In the genomic region with DNA sequence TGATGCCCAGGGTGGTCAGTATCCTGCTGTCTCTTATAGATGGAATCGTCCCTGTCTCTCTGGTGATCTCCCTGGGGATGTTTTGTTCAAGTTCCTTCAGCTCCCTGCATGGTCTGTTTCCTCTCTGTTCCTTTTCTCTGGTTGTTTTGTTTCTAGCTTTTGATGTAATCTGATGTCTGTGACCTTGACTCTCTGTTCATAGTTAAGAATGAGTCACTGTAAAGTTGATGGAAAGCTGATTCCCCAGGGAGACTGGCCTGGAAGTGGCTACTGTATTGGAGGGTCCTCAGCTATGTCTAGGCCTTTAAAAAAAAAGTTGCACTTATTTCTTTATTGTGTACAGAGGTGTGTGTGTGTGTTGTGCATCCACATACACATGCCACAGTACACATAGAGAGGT, we compare ENCODE assay signal across 26 mouse cellular contexts. TPM values are rescaled to one million over a fixed set of nuclear protein-coding genes. Genes with fewer than 3 reads are reported as not detected.
"Had no signal": no experiment of that assay in that cellular context is flagged by ENCODE, and none has a peak within 500 bp of the region (broad histone marks: within the 10 kb centered on the region; RNA-seq: fewer than 3 reads in every experiment).

No protein-coding gene starts in this region.

- ATAC-seq: liver, postnatal 0 days; lung, postnatal 0 days had no signal

- H3K36me3 ChIP-seq: limb, embryonic 12.5 days; limb, embryonic 15.5 days; neural tube, embryonic 12.5 days; neural tube, embryonic 15.5 days had no signal

- DNase-seq: kidney, adult 9 months; kidney, postnatal 10 days; kidney, postnatal 36 days; layer of hippocampus, postnatal 36 days; left cerebral cortex, postnatal 4 days; liver, postnatal 0 days; lung, embryonic 14.5 days; midbrain, embryonic 14.5 days; right cerebral cortex, adult 18-20 months; right cerebral cortex, postnatal 14 days; right cerebral cortex, postnatal 4 days; thymus, adult 2 months; thymus, postnatal 14 days had no signal

- H3K4me1 ChIP-seq: limb, embryonic 12.5 days; limb, embryonic 15.5 days; neural tube, embryonic 12.5 days; neural tube, embryonic 15.5 days had no signal

- H3K27me3 ChIP-seq: limb, embryonic 12.5 days; limb, embryonic 15.5 days; neural tube, embryonic 12.5 days; neural tube, embryonic 15.5 days had no signal

- H3K4me2 ChIP-seq: limb, embryonic 12.5 days; limb, embryonic 15.5 days; liver, embryonic 11.5 days; lung, embryonic 14.5 days; midbrain, embryonic 11.5 days; neural tube, embryonic 12.5 days; neural tube, embryonic 15.5 days had no signal

- H3K9ac ChIP-seq: limb, embryonic 12.5 days; limb, embryonic 15.5 days; liver, embryonic 14.5 days; liver, postnatal 0 days; lung, embryonic 14.5 days; neural tube, embryonic 12.5 days; neural tube, embryonic 15.5 days had no signal

- H3K4me3 ChIP-seq: left cerebral cortex, adult 2 months; limb, embryonic 12.5 days; limb, embryonic 15.5 days; neural tube, embryonic 12.5 days; neural tube, embryonic 15.5 days had no signal

- H3K27ac ChIP-seq: left cerebral cortex, adult 2 months; limb, embryonic 12.5 days; limb, embryonic 15.5 days; liver, embryonic 14.5 days; macrophage; neural tube, embryonic 12.5 days; neural tube, embryonic 15.5 days; stomach, postnatal 0 days had no signal

- H3K9me3 ChIP-seq: limb, embryonic 15.5 days; neural tube, embryonic 12.5 days; neural tube, embryonic 15.5 days had no signal

RNA-seq across cellular contexts. Expression of gene Tmem37, which starts 22.8 kb away (rescaled TPM):
- total RNA-seq: megakaryocyte, adult 5-6 weeks had no signal

RNA-seq across cellular contexts. Expression of gene Sctr, which starts 44.4 kb away (rescaled TPM):
- total RNA-seq: megakaryocyte, adult 5-6 weeks had no signal
- polyA plus RNA-seq: limb, embryonic 12.5 days; liver, embryonic 11.5 days; macrophage had no signal

RNA-seq across cellular contexts. Expression of gene Cfap221, which starts 54.0 kb away (rescaled TPM):
- total RNA-seq: megakaryocyte, adult 5-6 weeks had no signal
- polyA plus RNA-seq: limb, embryonic 15.5 days; liver, embryonic 14.5 days; liver, postnatal 0 days; lung, embryonic 14.5 days; macrophage; neural tube, embryonic 12.5 days; stomach, embryonic 14.5 days; thymus, adult 2 months had no signal
